Mouse (Mus musculus) gastrocnemius, postnatal 25 days (tissue): ENCODE measurements around the gene Plod3. TPM values are rescaled to one million over a fixed set of nuclear protein-coding genes. Genes with fewer than 3 reads are reported as not detected.
A peak's percentile ranks its signal among the peaks of the same experiment; 100 is the strongest.

Experiments used
- DNase-seq: peaks from one replicate; pipeline ENCODE4 v3.0.0; 2022
- total RNA-seq, 2 experiments: library from RNA; stranded (reverse); gene quantifications; 1 replicate in 1 of 2; 2 replicates in 1 of 2; pipeline ENCODE4 v1.2.3; 2021

The Plod3 gene
- total RNA-seq, 2 experiments from 2014 or later: 20.9 to 23.6 TPM

- DNase-seq: no peak
These were observed 23.8 kb upstream of the Plod3 start for GRCm38 (mm10) chr5:136962966-136963540.

DNA sequence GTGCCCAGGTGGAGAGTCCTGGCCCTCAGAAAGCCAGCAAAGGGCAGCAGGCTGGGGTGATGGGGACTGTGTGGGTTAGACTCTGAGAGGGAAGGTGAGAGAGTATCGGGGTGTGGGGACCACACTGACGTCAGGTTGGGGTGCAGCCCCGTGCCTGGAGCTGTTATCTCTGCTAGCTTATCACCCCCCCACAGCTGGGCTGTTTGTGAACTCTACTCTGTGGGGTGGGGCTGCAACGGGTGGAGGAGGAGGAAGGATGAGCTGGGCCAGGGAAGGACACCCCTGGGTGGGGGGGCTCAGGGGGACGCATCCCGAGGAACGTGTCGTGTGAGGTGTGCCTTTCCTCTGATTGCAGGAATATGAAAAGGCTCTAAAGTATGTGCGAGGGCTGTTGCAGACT lies 21.6 kb upstream of the Plod3 start:
- no peak for DNase-seq

- DNase-seq: no peak
These were observed 21.1 kb upstream of the Plod3 start for GRCm38 (mm10) chr5:136965686-136966085.

- peak; percentile 60 for DNase-seq
These were observed 20.5 kb upstream of the Plod3 start, which contains the start of gene Cldn15 for GRCm38 (mm10) chr5:136966331-136966730. TSS of gene Cldn15 (plus strand) at chr5:136966616.

GRCm38 (mm10) chr5:136966861-136967455 lies 19.9 kb upstream of the Plod3 start:
- no peak for DNase-seq

GRCm38 (mm10) chr5:136967592-136967991 lies 19.2 kb upstream of the Plod3 start:
- peak; percentile 84 for DNase-seq

GRCm38 (mm10) chr5:136970703-136971102 lies 16.1 kb upstream of the Plod3 start:
- peak; percentile 47 for DNase-seq

GRCm38 (mm10) chr5:136973670-136974069 lies 13.1 kb upstream of the Plod3 start:
- DNase-seq: no peak

DNA sequence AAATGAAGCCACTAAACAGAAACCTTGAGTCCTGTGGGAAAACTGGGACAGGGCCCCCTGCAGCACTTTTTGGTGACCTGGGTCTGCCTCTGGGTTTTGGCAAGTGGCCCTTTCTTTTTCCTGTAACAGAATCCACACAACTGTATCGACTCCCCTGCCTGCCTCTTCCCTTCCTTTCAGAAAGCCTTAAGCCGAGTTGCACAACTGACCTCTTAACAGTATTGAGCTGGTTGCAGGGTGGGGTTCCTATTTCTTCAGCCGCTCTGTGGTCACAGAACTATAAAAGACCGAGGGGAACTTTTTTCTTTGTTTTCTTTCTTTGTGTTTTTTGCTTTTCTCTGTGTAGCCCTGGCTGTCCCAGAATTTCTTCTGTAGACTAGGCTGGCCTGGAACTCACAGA lies 9.1 kb upstream of the Plod3 start:
- DNase-seq: no peak

GRCm38 (mm10) chr5:136979762-136980161 lies 7.1 kb upstream of the Plod3 start:
- DNase-seq: no peak

GRCm38 (mm10) chr5:136980974-136981373 lies 5.8 kb upstream of the Plod3 start:
- DNase-seq: no peak

- DNase-seq: no peak
These were observed 4.4 kb upstream of the Plod3 start for GRCm38 (mm10) chr5:136982338-136982930.

- no peak for DNase-seq
These were observed 2.0 kb upstream of the Plod3 start for GRCm38 (mm10) chr5:136984828-136985227.

- DNase-seq: peak; percentile 84
These were observed 517 bp downstream of the Plod3 start for GRCm38 (mm10) chr5:136987138-136987933.

DNA sequence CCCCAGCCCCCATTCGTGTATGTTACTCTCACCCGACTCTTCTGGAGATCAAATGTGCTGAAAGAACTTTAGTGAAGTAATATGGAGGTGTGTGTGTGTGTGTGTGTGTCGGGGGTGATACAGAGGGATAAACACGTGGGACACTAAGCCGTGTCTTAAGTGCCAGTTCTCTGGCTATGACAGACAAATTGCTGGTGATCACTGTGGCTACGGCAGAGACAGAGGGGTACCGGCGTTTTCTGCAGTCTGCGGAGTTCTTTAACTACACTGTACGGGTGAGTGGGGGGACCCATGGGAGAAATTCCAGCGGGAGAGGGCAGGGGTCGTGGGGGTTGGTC lies 1.1 kb downstream of the Plod3 start, which contains the start of gene Znhit1:
Gene Znhit1 (minus strand): TSS at position 88 of the 338 bp plus-strand sequence.
- no peak for DNase-seq

GRCm38 (mm10) chr5:136988420-136988819 lies 1.6 kb downstream of the Plod3 start:
- DNase-seq: no peak

DNA sequence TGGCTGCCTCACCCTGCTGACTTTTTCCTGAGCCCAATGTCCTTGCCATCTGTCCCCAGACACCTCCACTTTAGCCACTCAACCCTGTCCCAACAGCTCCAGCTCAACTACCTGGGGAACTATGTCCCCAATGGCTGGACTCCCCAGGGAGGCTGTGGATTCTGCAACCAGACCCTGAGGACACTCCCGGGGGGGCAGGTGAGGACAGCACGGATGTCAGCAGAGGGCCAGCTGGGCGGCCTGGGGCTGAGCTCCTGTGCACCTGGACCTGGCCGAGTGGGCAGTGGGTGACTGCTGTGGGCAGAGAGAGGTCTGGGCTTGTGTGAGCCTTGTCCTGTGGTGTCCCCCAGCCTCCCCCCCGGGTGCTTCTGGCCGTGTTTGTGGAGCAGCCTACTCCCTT lies 3.0 kb downstream of the Plod3 start:
- no peak for DNase-seq

DNA sequence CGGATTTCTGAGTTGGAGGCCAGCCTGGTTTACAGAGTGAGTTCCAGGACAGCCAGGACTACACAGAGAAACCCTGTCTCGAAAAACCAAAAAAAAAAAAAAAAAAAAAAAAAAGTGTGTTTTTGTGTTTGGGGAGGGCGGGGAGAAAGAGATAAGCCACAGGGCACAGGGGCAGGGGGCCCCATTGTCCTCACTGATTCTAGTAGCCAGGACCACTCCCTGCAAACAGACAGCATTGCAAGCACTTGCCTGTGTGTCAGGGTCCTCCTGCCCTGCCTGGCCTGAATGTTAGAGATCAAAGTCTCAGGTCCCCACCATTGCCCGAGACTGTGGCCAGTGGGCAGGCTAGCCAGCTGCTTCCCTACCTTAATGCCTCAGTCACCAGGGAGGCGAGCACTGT lies 12.6 kb downstream of the Plod3 start:
- DNase-seq: no peak

DNA sequence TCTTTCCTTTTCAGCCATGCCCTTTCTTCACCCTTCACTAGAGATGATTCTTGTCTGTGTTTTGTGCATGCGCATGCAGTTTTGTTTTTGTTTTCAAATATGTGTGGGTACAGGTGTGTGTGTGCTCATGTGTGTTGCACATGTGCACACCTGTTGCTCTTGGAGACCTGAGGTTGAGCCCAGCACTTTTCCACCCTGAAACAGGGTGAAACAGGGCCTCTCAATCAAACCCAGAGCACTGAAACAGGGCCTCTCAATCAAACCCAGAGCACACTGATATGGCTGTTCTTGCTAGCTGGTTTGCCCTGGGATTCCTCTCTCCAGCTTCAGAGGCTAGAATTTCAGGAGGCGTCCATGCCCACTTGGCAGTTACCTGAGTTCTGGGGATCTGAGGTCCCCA lies 13.8 kb downstream of the Plod3 start:
- no peak for DNase-seq

DNA sequence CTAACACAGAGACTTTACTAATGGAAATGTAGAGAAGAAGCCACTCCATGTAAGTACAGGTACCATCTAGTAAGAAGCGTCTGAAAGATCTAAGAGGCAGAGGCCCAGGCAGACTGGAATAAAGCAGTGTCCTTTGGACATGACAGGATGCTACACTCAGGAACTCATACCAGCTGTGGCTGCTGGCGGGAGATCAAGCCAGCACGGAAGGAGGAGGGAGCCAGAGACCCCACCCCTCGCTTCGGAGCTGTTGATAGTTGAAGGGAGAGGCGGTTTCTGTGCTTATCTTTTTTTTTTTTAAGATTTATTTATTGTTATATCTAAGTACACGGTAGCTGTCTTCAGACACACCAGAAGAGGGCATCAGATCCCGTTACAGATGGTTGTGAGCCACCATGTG lies 20.5 kb downstream of the Plod3 start:
- no peak for DNase-seq

DNA sequence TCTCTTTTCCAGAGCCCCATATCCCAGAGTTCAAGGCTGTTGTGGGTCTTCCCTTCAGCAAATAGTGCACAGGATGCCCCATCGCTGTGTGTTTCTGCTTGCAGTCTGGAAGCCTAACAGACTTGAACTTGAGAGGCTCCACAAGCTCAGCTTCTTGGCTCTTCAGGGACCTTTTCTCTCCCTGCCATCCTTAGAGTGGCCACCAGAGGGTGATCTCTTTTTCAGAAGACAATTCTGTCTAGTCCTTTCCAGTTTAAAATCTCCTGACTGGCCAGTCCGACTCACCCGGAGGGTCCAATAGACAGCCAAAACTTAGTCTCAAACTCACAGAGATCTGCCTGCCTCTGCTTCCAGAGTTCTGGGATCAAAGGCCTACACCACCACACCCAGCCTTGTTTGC lies 23.2 kb downstream of the Plod3 start:
- no peak for DNase-seq

GRCm38 (mm10) chr5:137012401-137012950 lies 25.7 kb downstream of the Plod3 start:
- DNase-seq: no peak

GRCm38 (mm10) chr5:137015913-137016312 lies 29.1 kb downstream of the Plod3 start:
- DNase-seq: no peak
